Mouse (Mus musculus): ENCODE measurements around the gene Syngr4. TPM values are rescaled to one million over a fixed set of nuclear protein-coding genes. Genes with fewer than 3 reads are reported as not detected.

Gene Syngr4
- polyA plus RNA-seq, 1 experiment: 0.19 TPM

- no peak for TF ChIP-seq CTCF (conservative IDR thresholded peaks at IDR 0.05; ENCODE audit: insufficient read depth, insufficient read length, low read depth, low read length)
- no peak for TF ChIP-seq POLR2A (IDR thresholded peaks at IDR 0.05; ENCODE audit: low read depth, low read length)
- WGBS: 75% methylated on average over 12 of the region's 12 CpGs
- H3K36me3 ChIP-seq (ENCODE audit: control insufficient read depth, insufficient read depth, low read length): no peaks in the 10 kb centered on the region
- DNase-seq: no peak
- no peaks in the 10 kb centered on the region for H3K27me3 ChIP-seq (replicated peaks; ENCODE audit: control insufficient read depth, insufficient read depth, low read length)
- no peak overlapping the region for H3K4me3 ChIP-seq (ENCODE audit: insufficient read depth, low read depth, low read length)
- no peak overlapping the region for H3K27ac ChIP-seq (ENCODE audit: insufficient read depth, low read depth, low read length)
- H3K4me1 ChIP-seq (ENCODE audit: control insufficient read depth, insufficient read depth, low read length): no peaks in the 10 kb centered on the region
Measured at GRCm38 (mm10) chr7:45853089-45853488, 43.4 kb downstream of the Syngr4 start.

GRCm38 (mm10) chr7:45850661-45851060 is 45.9 kb downstream of the Syngr4 start:
- H3K4me1 ChIP-seq (ENCODE audit: control insufficient read depth, insufficient read depth, low read length): no peaks in the 10 kb centered on the region
- DNase-seq: no peak
- TF ChIP-seq CTCF (conservative IDR thresholded peaks at IDR 0.05; ENCODE audit: insufficient read depth, insufficient read length, low read depth, low read length) (no peak), POLR2A (IDR thresholded peaks at IDR 0.05; ENCODE audit: low read depth, low read length) (no peak)
- H3K27me3 ChIP-seq (replicated peaks; ENCODE audit: control insufficient read depth, insufficient read depth, low read length): no peaks in the 10 kb centered on the region
- no peak overlapping the region for H3K4me3 ChIP-seq (ENCODE audit: insufficient read depth, low read depth, low read length)
- WGBS: 77% methylated on average over 3 of the region's 3 CpGs
- no peak overlapping the region for H3K27ac ChIP-seq (ENCODE audit: insufficient read depth, low read depth, low read length)
- no peaks in the 10 kb centered on the region for H3K36me3 ChIP-seq (ENCODE audit: control insufficient read depth, insufficient read depth, low read length)

- Histone ChIP-seq H3K4me3 (ENCODE audit: insufficient read depth, low read depth, low read length) (no peak overlapping the region), H3K4me1 (ENCODE audit: control insufficient read depth, insufficient read depth, low read length) (no peaks in the 10 kb centered on the region), H3K27me3 (replicated peaks; ENCODE audit: control insufficient read depth, insufficient read depth, low read length) (no peaks in the 10 kb centered on the region), H3K27ac (ENCODE audit: insufficient read depth, low read depth, low read length) (no peak overlapping the region), H3K36me3 (ENCODE audit: control insufficient read depth, insufficient read depth, low read length) (no peaks in the 10 kb centered on the region)
- no peak for DNase-seq
- TF ChIP-seq CTCF (conservative IDR thresholded peaks at IDR 0.05; ENCODE audit: insufficient read depth, insufficient read length, low read depth, low read length) (no peak), POLR2A (IDR thresholded peaks at IDR 0.05; ENCODE audit: low read depth, low read length) (no peak)
- 45% methylated on average over 6 of the region's 6 CpGs for WGBS
Measured at GRCm38 (mm10) chr7:45848447-45849027, 48.0 kb downstream of the Syngr4 start.

- H3K4me3 ChIP-seq (ENCODE audit: insufficient read depth, low read depth, low read length): no peak overlapping the region
- WGBS: 91% methylated on average over 10 of the region's 10 CpGs
- no peak for TF ChIP-seq CTCF (conservative IDR thresholded peaks at IDR 0.05; ENCODE audit: insufficient read depth, insufficient read length, low read depth, low read length)
- no peak for TF ChIP-seq POLR2A (IDR thresholded peaks at IDR 0.05; ENCODE audit: low read depth, low read length)
- H3K27ac ChIP-seq (ENCODE audit: insufficient read depth, low read depth, low read length): no peak overlapping the region
- H3K36me3 ChIP-seq (ENCODE audit: control insufficient read depth, insufficient read depth, low read length): no peaks in the 10 kb centered on the region
- no peaks in the 10 kb centered on the region for H3K27me3 ChIP-seq (replicated peaks; ENCODE audit: control insufficient read depth, insufficient read depth, low read length)
- DNase-seq: no peak
- H3K4me1 ChIP-seq (ENCODE audit: control insufficient read depth, insufficient read depth, low read length): no peaks in the 10 kb centered on the region
Measured at GRCm38 (mm10) chr7:45842950-45843744, 53.4 kb downstream of the Syngr4 start.

Other genes with a start within 250 kb of the Syngr4 start
- not detected in 2 replicates for gene Fut2, start 230.3 kb downstream of the Syngr4 start, polyA plus RNA-seq (2012; rRNA removed)
- gene Ntn5, start 212.7 kb downstream of the Syngr4 start, polyA plus RNA-seq (2012; rRNA removed): 0.09 TPM in 1 of 2 replicates, not detected in the other
- gene Sec1, start 202.3 kb downstream of the Syngr4 start, polyA plus RNA-seq (2012; rRNA removed): 0.22 and 0.23 TPM in 2 replicates
- gene Car11, start 196.9 kb downstream of the Syngr4 start, polyA plus RNA-seq (2012; rRNA removed): 8.1 and 8.3 TPM in 2 replicates
- gene Dbp, start 191.6 kb downstream of the Syngr4 start, polyA plus RNA-seq (2012; rRNA removed): 106 and 116 TPM in 2 replicates
- gene Rpl18, start 181.3 kb downstream of the Syngr4 start, polyA plus RNA-seq (2012; rRNA removed): 955 and 1,014 TPM in 2 replicates
- gene Sphk2, start 178.7 kb downstream of the Syngr4 start, polyA plus RNA-seq (2012; rRNA removed): 57.2 and 68.3 TPM in 2 replicates
- gene Fam83e, start 175.5 kb downstream of the Syngr4 start, polyA plus RNA-seq (2012; rRNA removed): 0.19 and 0.35 TPM in 2 replicates
- gene Spaca4, start 170.9 kb downstream of the Syngr4 start, polyA plus RNA-seq (2012; rRNA removed): 0.15 and 0.28 TPM in 2 replicates
- gene Lmtk3, start 113.0 kb downstream of the Syngr4 start, polyA plus RNA-seq (2012; rRNA removed): 5.7 and 7.3 TPM in 2 replicates
- gene Sult2b1, start 112.0 kb downstream of the Syngr4 start, polyA plus RNA-seq (2012; rRNA removed): 4.2 and 6.1 TPM in 2 replicates
- 43.3 and 44.7 TPM in 2 replicates for gene Cyth2, start 82.1 kb downstream of the Syngr4 start, polyA plus RNA-seq (2012; rRNA removed)
- gene Kcnj14, start 71.9 kb downstream of the Syngr4 start, polyA plus RNA-seq (2012; rRNA removed): 0.28 and 0.31 TPM in 2 replicates
- 12.3 and 12.9 TPM in 2 replicates for gene Grwd1, start 65.8 kb downstream of the Syngr4 start, polyA plus RNA-seq (2012; rRNA removed)
- 331 and 358 TPM in 2 replicates for gene Kdelr1, start 23.9 kb downstream of the Syngr4 start, polyA plus RNA-seq (2012; rRNA removed)
- 0.45 and 0.50 TPM in 2 replicates for gene Grin2d, start 18.3 kb downstream of the Syngr4 start, polyA plus RNA-seq (2012; rRNA removed)
- gene Tmem143, start 227 bp upstream of the Syngr4 start, polyA plus RNA-seq (2012; rRNA removed): 123 and 143 TPM in 2 replicates
- gene Emp3, start 24.7 kb upstream of the Syngr4 start, polyA plus RNA-seq (2012; rRNA removed): 62.1 and 65.4 TPM in 2 replicates
- 8.6 and 8.9 TPM in 2 replicates for gene Ccdc114, start 27.4 kb upstream of the Syngr4 start, polyA plus RNA-seq (2012; rRNA removed)
- gene Abcc6, start 133.6 kb upstream of the Syngr4 start, polyA plus RNA-seq (2012; rRNA removed): 13.2 and 21.1 TPM in 2 replicates
- 36.4 and 36.8 TPM in 2 replicates for gene Nomo1, start 137.0 kb upstream of the Syngr4 start, polyA plus RNA-seq (2012; rRNA removed)
- 0.90 and 1.7 TPM in 2 replicates for gene Kcnj11, start 204.1 kb upstream of the Syngr4 start, polyA plus RNA-seq (2012; rRNA removed)